Comparison of ENCODE assay signal across 23 mouse cellular contexts in the genomic region with DNA sequence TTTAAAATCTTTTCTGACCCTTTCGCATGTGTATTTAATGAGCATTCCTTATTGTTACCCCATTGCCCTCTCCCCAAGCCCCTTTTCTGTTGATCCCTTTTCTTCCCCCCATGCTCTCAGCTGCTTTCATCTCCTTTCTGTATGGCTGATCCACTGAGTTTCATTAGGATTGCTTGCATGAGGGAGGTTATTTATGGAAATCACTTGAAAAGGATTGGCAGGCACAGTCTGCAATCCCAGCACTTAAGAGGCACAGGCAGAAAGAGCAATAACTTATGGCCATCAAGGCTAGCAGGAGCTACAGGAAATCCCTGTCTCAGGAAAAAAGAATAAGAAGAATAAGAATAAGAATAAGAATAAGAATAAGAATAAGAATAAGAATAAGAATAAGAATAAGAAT. TPM values are rescaled to one million over a fixed set of nuclear protein-coding genes. Genes with fewer than 3 reads are reported as not detected.
DNase-seq lines count a peak whose midpoint lies in the region; ATAC-seq and TF ChIP-seq lines count a peak whose summit lies in the region.
"Had no signal": no experiment of that assay in that cellular context is flagged by ENCODE, and none has a peak within 500 bp of the region (broad histone marks: within the 10 kb centered on the region; RNA-seq: fewer than 3 reads in every experiment).

No protein-coding gene starts in this region.

- no peak overlapping the region for H3K9ac ChIP-seq in heart, adult 2 months (ENCODE audit: low read depth, low read length)
- no peak overlapping the region for H3K9ac ChIP-seq in heart, embryonic 13.5 days
- no peak overlapping the region for H3K9ac ChIP-seq in heart, embryonic 16.5 days (ENCODE audit: low read length)
- H3K9ac ChIP-seq: embryonic facial prominence, embryonic 15.5 days; hindbrain, embryonic 15.5 days; kidney, embryonic 15.5 days had no signal

- ATAC-seq in heart, embryonic 13.5 days (ENCODE audit: extremely low read depth, insufficient number of reproducible peaks, low FRiP score, low TSS enrichment): no peak
- ATAC-seq in heart, embryonic 16.5 days (replicated peaks; ENCODE audit: extremely low read depth, insufficient read depth, low FRiP score): 0 out of 2 replicates have a peak, but pooled peaks have one; percentile 67
- ATAC-seq: intestine, embryonic 16.5 days had no signal

- H3K4me3 ChIP-seq in heart, adult 2 months: no peak overlapping the region
- no peak overlapping the region for H3K4me3 ChIP-seq in heart, embryonic 13.5 days
- H3K4me3 ChIP-seq in heart, embryonic 16.5 days (ENCODE audit: low read length): no peak overlapping the region
- H3K4me3 ChIP-seq: embryonic facial prominence, embryonic 15.5 days; erythroblast, embryonic 14.5 days; forebrain, embryonic 10.5 days; gastrocnemius, adult 2 months; hindbrain, embryonic 15.5 days; kidney, embryonic 15.5 days had no signal

- no peaks in the 10 kb centered on the region; the same call in 1 of the 2 replicates for H3K4me1 ChIP-seq in heart, adult 2 months (ENCODE audit: control insufficient read depth, insufficient read depth, low read length)
- H3K4me1 ChIP-seq in heart, embryonic 13.5 days: peaks cover 6% of the 10 kb centered on the region
- H3K4me1 ChIP-seq in heart, embryonic 16.5 days (ENCODE audit: control insufficient read depth, insufficient read depth, low read length): peaks cover 5% of the 10 kb centered on the region
- H3K4me1 ChIP-seq: embryonic facial prominence, embryonic 15.5 days; hindbrain, embryonic 15.5 days; kidney, embryonic 15.5 days had no signal

- no peak for TF ChIP-seq POLR2A in heart, adult 2 months (IDR thresholded peaks at IDR 0.05; ENCODE audit: insufficient read depth, low read depth, low read length)

- peak; percentile 28 for DNase-seq in heart, adult 8-10 months (ENCODE audit: low spot score)
- DNase-seq in heart, adult 2 months: no peak
- no peak for DNase-seq in heart, postnatal 25 days (ENCODE audit: low spot score)
- DNase-seq in layer of hippocampus, adult 9-10 months (ENCODE audit: low spot score): no peak
- no peak for DNase-seq in testis, postnatal 14 days (ENCODE audit: low spot score)
- DNase-seq: adrenal gland, adult 8-10 months; adrenal gland, postnatal 36 days; cerebellum, adult 11 months; cerebellum, adult 8-10 months; cerebellum, postnatal 14 days; embryo, embryonic 11 days; gastrocnemius, adult 2 months; gastrocnemius, postnatal 25 days; kidney, adult 2 months had no signal

- H3K4me2 ChIP-seq in heart, embryonic 13.5 days: no peak overlapping the region
- H3K4me2 ChIP-seq in heart, embryonic 16.5 days (ENCODE audit: low read depth, low read length): no peak overlapping the region
- H3K4me2 ChIP-seq: embryonic facial prominence, embryonic 15.5 days; hindbrain, embryonic 15.5 days; kidney, embryonic 15.5 days had no signal

- H3K27ac ChIP-seq in heart, adult 2 months: no peak overlapping the region
- H3K27ac ChIP-seq in heart, embryonic 13.5 days (replicated peaks): peak overlapping the region; percentile 58
- peak overlapping the region; percentile 65 for H3K27ac ChIP-seq in heart, embryonic 16.5 days (ENCODE audit: low read length)
- H3K27ac ChIP-seq: embryonic facial prominence, embryonic 15.5 days; forebrain, embryonic 10.5 days; gastrocnemius, adult 2 months; hindbrain, embryonic 15.5 days; kidney, embryonic 15.5 days had no signal

- intact Hi-C loops in heart, adult 2 months (cut with DNase I): no loop called here
- intact Hi-C loops in heart, postnatal 25 days (cut with DNase I): no loop called here

- no peaks in the 10 kb centered on the region for H3K27me3 ChIP-seq in heart, adult 2 months (ENCODE audit: control insufficient read depth, insufficient read depth, low read length)
- H3K27me3 ChIP-seq in heart, embryonic 13.5 days (replicated peaks): no peaks in the 10 kb centered on the region
- no peaks in the 10 kb centered on the region for H3K27me3 ChIP-seq in heart, embryonic 16.5 days (ENCODE audit: control insufficient read depth, insufficient read depth, low read length)
- H3K27me3 ChIP-seq: embryonic facial prominence, embryonic 15.5 days; hindbrain, embryonic 15.5 days; kidney, embryonic 15.5 days had no signal

- 79% methylated on average over 1 of the region's 1 CpGs for WGBS in heart, adult 2 months
- 50% methylated on average over 1 of the region's 1 CpGs for WGBS in heart, embryonic 13.5 days
- 67% methylated on average over 1 of the region's 1 CpGs for WGBS in heart, embryonic 16.5 days

- no peak for TF ChIP-seq CTCF in heart, adult 2 months (IDR thresholded peaks at IDR 0.05)

- no peaks in the 10 kb centered on the region for H3K9me3 ChIP-seq in heart, embryonic 13.5 days
- no peaks in the 10 kb centered on the region for H3K9me3 ChIP-seq in heart, embryonic 16.5 days (replicated peaks; ENCODE audit: control insufficient read depth, low read length)
- H3K9me3 ChIP-seq: embryonic facial prominence, embryonic 15.5 days; forebrain, embryonic 10.5 days; G1E; hindbrain, embryonic 15.5 days; kidney, embryonic 15.5 days had no signal

- H3K36me3 ChIP-seq in heart, adult 2 months (ENCODE audit: control insufficient read depth, insufficient read depth, low read length): no peaks in the 10 kb centered on the region
- H3K36me3 ChIP-seq in heart, embryonic 13.5 days: no peaks in the 10 kb centered on the region
- H3K36me3 ChIP-seq in heart, embryonic 16.5 days (ENCODE audit: control insufficient read depth, insufficient read depth): no peaks in the 10 kb centered on the region
- H3K36me3 ChIP-seq: embryonic facial prominence, embryonic 15.5 days; forebrain, embryonic 10.5 days; G1E; hindbrain, embryonic 15.5 days; kidney, embryonic 15.5 days had no signal

- H3K79me2 ChIP-seq in heart, adult 2 months (replicated peaks; ENCODE audit: control insufficient read depth, insufficient read depth, low read length): no peaks in the 10 kb centered on the region

- TF ChIP-seq EP300 in heart, adult 2 months (IDR thresholded peaks at IDR 0.05; ENCODE audit: insufficient read depth, low read depth, low read length): no peak

RNA-seq across cellular contexts. Expression of a gene that starts 27.7 kb away (rescaled TPM):
- total RNA-seq in heart, adult 8-10 months (2022): 10 to 100 TPM; 52.4 to 76.5 (median 66.3) TPM
- 10 to 100 TPM; 53.7 to 53.9 TPM for total RNA-seq in heart, adult 2 months (2021)
- 103 and 154 TPM in 2 replicates for polyA plus RNA-seq in heart, adult 2 months (2012; rRNA removed)
- 1,149 and 1,226 TPM in 2 replicates for polyA plus RNA-seq in heart, embryonic 13.5 days (2015; fragmentation: Nextera tagmentation; extraction: Ambion mirVana)
- 10 to 100 TPM; 58.3 to 61.6 TPM for total RNA-seq in heart, postnatal 25 days (2021)
- 953 and 1,062 TPM in 2 replicates for polyA plus RNA-seq in heart, embryonic 16.5 days (2015; fragmentation: Nextera tagmentation; extraction: Ambion mirVana)

RNA-seq across cellular contexts. Expression of a gene that starts 30.9 kb away (rescaled TPM):
- total RNA-seq in heart, adult 8-10 months (2022): 10 to 100 TPM in 2 of 4 experiments, 1 to 10 TPM in 2; 8.4 to 13.3 (median 10.8) TPM
- total RNA-seq in heart, adult 2 months (2021): 10 to 100 TPM; 10.1 to 11.5 TPM
- polyA plus RNA-seq in heart, adult 2 months (2012; rRNA removed): 3.2 and 7.8 TPM in 2 replicates
- 7.4 and 9.9 TPM in 2 replicates for polyA plus RNA-seq in heart, embryonic 13.5 days (2015; fragmentation: Nextera tagmentation; extraction: Ambion mirVana)
- 10 to 100 TPM; 10.7 to 10.8 TPM for total RNA-seq in heart, postnatal 25 days (2021)
- polyA plus RNA-seq in heart, embryonic 16.5 days (2015; fragmentation: Nextera tagmentation; extraction: Ambion mirVana): 7.3 and 8.1 TPM in 2 replicates
